Mouse (Mus musculus) splenic B cell, adult 2 months (primary cell): ENCODE measurements around the gene Gm10142.
"Not testable (repeated sequence)": the region's sequence is repeated elsewhere in the genome, so short reads cannot be mapped to it uniquely, and the experiment has no call there.

Experiments
- DNase-seq: peaks from one replicate; pipeline ENCODE4 v3.0.0-alpha.2; 2011; ENCODE audit warnings: low read depth, low spot score
- H3K27me3 ChIP-seq: 2 replicates; pipeline ENCODE4 v1.6.1; 2012; ENCODE audit warnings: mild to moderate bottlenecking, low read length, moderate library complexity, mixed read lengths; ENCODE audit not compliant: control insufficient read depth, poor library complexity, insufficient read depth, severe bottlenecking
- H3K36me3 ChIP-seq: 2 replicates; pipeline ENCODE4 v1.6.1; 2012; ENCODE audit warnings: mild to moderate bottlenecking, low read length, moderate library complexity, mixed read lengths; ENCODE audit not compliant: control insufficient read depth, poor library complexity, insufficient read depth, severe bottlenecking

The Gm10142 gene

GRCm38 (mm10) chr10:77715507-77715906 is at the start of gene Gm10142:
Gene Gm10142 (plus strand): TSS chr10:77715807.
- H3K27me3 ChIP-seq, result no peaks in the 10 kb centered on the region
- DNase-seq, result no peak
- no peaks in the 10 kb centered on the region for H3K36me3 ChIP-seq

- DNase-seq, result no peak
These were observed 49.3 kb upstream of the Gm10142 start for GRCm38 (mm10) chr10:77666342-77666741.

GRCm38 (mm10) chr10:77667402-77667801 is 48.2 kb upstream of the Gm10142 start:
- Histone ChIP-seq H3K27me3 (no peaks in the 10 kb centered on the region), H3K36me3 (no peaks in the 10 kb centered on the region)
- DNase-seq, result no peak

More at GRCm38 (mm10) chr10:77666342-77666741, 49.3 kb upstream of the Gm10142 start:
- no peaks in the 10 kb centered on the region for H3K27me3 ChIP-seq
- H3K36me3 ChIP-seq, result no peaks in the 10 kb centered on the region

GRCm38 (mm10) chr10:77670710-77671109 is 44.9 kb upstream of the Gm10142 start:
- Histone ChIP-seq H3K36me3 (no peaks in the 10 kb centered on the region), H3K27me3 (no peaks in the 10 kb centered on the region)
- DNase-seq, result no peak

- Histone ChIP-seq H3K36me3 (no peaks in the 10 kb centered on the region), H3K27me3 (peaks cover 2% of the 10 kb centered on the region; the same call in 1 of the 2 replicates)
- no peak for DNase-seq
These were observed 44.1 kb upstream of the Gm10142 start for GRCm38 (mm10) chr10:77671519-77671918.

- peak; percentile 83 for DNase-seq
- Histone ChIP-seq H3K27me3 (peaks cover 2% of the 10 kb centered on the region; the same call in 1 of the 2 replicates), H3K36me3 (no peaks in the 10 kb centered on the region)
These were observed 41.8 kb upstream of the Gm10142 start for GRCm38 (mm10) chr10:77673765-77674164.

- DNase-seq, result peak; percentile 40
- Histone ChIP-seq H3K27me3 (peaks cover 2% of the 10 kb centered on the region; the same call in 1 of the 2 replicates), H3K36me3 (no peaks in the 10 kb centered on the region)
These were observed 38.0 kb upstream of the Gm10142 start for GRCm38 (mm10) chr10:77677562-77677961.

- H3K36me3 ChIP-seq, result no peaks in the 10 kb centered on the region
- no peak for DNase-seq
- no peaks in the 10 kb centered on the region for H3K27me3 ChIP-seq
These were observed 32.6 kb upstream of the Gm10142 start for GRCm38 (mm10) chr10:77682994-77683393.

- H3K27me3 ChIP-seq, result no peaks in the 10 kb centered on the region
- DNase-seq, result no peak
- H3K36me3 ChIP-seq, result no peaks in the 10 kb centered on the region
These were observed 31.4 kb upstream of the Gm10142 start for GRCm38 (mm10) chr10:77684181-77684580.

GRCm38 (mm10) chr10:77685895-77686664 is 29.5 kb upstream of the Gm10142 start, which contains the start of gene Tspear:
Gene Tspear (plus strand): TSS chr10:77686569.
- no peak for DNase-seq
- Histone ChIP-seq H3K36me3 (no peaks in the 10 kb centered on the region), H3K27me3 (no peaks in the 10 kb centered on the region)

GRCm38 (mm10) chr10:77687021-77687420 is 28.6 kb upstream of the Gm10142 start:
- Histone ChIP-seq H3K27me3 (no peaks in the 10 kb centered on the region), H3K36me3 (no peaks in the 10 kb centered on the region)
- DNase-seq, result no peak

- DNase-seq, H3K36me3 ChIP-seq, H3K27me3 ChIP-seq: not testable (repeated sequence)
These were observed 25.2 kb upstream of the Gm10142 start, which contains the start of gene Gm19402 for GRCm38 (mm10) chr10:77690356-77690807. Gene Gm19402 (minus strand): TSS chr10:77690757.

GRCm38 (mm10) chr10:77697133-77697532 is 18.5 kb upstream of the Gm10142 start, which contains the start of gene Gm9508:
Gene Gm9508 (minus strand): TSS chr10:77697233.
- Histone ChIP-seq H3K36me3 (no peaks in the 10 kb centered on the region), H3K27me3 (no peaks in the 10 kb centered on the region)
- no peak for DNase-seq

- H3K27me3 ChIP-seq, result no peaks in the 10 kb centered on the region
- DNase-seq, result no peak
- no peaks in the 10 kb centered on the region for H3K36me3 ChIP-seq
These were observed 9.3 kb upstream of the Gm10142 start, which contains the start of gene Gm10272 for GRCm38 (mm10) chr10:77706326-77706725. Gene Gm10272 (plus strand): TSS chr10:77706626.

GRCm38 (mm10) chr10:77709831-77710230 is 5.8 kb upstream of the Gm10142 start:
- no peak for DNase-seq
- Histone ChIP-seq H3K36me3 (no peaks in the 10 kb centered on the region), H3K27me3 (no peaks in the 10 kb centered on the region)
